Mouse (Mus musculus) lung, postnatal 0 days (tissue): ENCODE data around the gene Gnao1.

Experiments used
- CTCF ChIP-seq: IDR thresholded peaks from 2 replicates; pipeline ENCODE4 v1.5.1; 2016; ENCODE audit warnings: antibody characterized with exemption, mild to moderate bottlenecking
- EP300 ChIP-seq: IDR thresholded peaks from 2 replicates; pipeline ENCODE4 v1.6.1; 2016; ENCODE audit warnings: antibody characterized with exemption, mild to moderate bottlenecking, control low read depth

GRCm38 (mm10) chr8:93923897-93924334, 114.2 kb downstream of the Gnao1 start:
- TF ChIP-seq CTCF, result no peak
- TF ChIP-seq EP300, result no peak
